Mouse (Mus musculus) lung, adult 2 months (tissue): ENCODE measurements around the gene Adcy5.

Source experiments
- CTCF ChIP-seq: fragments of 200-500 bp; IDR thresholded peaks from 2 replicates; pipeline ENCODE4 v1.5.1; 2011; ENCODE audit warnings: mild to moderate bottlenecking, low read length, control low read depth; ENCODE audit not compliant: insufficient read depth
- POLR2A ChIP-seq: fragments of 200-500 bp; IDR thresholded peaks from 2 replicates; pipeline ENCODE4 v1.6.1; 2011; ENCODE audit warnings: low read depth, mild to moderate bottlenecking, control low read depth, low read length, borderline replicate concordance; ENCODE audit errors: extremely low read depth

- no peak for TF ChIP-seq POLR2A
- no peak for TF ChIP-seq CTCF
Observed at GRCm38 (mm10) chr16:35220412-35220811, 65.7 kb downstream of the Adcy5 start.
